Mouse (Mus musculus): Measurements from ENCODE around the gene Tubgcp6. TPM values are rescaled to one million over a fixed set of nuclear protein-coding genes. Genes with fewer than 3 reads are reported as not detected.

Gene Tubgcp6
- total RNA-seq (2022), result 10 to 100 TPM; 26.1 to 38.9 (median 32.8) TPM

DNA sequence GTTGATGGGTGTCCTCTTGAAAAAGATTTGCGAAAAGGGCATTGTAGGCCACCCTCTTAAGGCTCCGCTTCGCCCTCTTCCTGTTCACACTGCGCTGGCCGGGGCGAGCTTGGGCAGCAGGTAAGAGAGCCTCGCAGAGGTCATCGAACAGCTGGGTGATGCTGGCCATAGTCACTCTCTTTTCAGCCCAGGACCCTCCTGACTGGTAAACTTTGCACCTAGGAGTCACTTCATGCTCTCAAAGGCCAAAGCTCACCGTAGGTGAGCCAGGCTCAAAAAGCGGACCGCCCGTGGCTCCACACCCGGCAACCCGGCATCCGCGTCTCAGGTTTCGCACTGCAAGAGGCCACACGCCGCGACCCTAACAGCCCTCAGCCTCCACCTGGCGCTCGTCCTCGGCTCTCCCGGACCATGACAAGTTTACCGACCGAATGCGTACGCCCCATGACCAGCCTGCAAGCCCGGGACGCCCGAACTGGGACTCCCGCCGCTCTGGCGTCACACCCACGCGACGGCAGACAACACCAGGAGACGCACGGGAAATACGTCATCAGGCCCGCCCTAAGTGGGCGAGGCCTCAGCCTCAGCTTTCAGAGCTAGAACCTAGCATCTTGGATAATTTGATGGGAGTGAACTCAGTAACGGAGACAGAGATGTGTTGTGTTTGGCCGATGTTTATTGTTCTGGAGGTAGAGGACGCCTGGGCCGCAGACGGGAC lies at the start of gene Tubgcp6:
TSS of gene Tubgcp6 (minus strand) at position 464 of the 718 bp plus-strand sequence.
- DNase-seq (ENCODE audit: low spot score in 2 of 2), result peak; percentile 94 to 95

DNA sequence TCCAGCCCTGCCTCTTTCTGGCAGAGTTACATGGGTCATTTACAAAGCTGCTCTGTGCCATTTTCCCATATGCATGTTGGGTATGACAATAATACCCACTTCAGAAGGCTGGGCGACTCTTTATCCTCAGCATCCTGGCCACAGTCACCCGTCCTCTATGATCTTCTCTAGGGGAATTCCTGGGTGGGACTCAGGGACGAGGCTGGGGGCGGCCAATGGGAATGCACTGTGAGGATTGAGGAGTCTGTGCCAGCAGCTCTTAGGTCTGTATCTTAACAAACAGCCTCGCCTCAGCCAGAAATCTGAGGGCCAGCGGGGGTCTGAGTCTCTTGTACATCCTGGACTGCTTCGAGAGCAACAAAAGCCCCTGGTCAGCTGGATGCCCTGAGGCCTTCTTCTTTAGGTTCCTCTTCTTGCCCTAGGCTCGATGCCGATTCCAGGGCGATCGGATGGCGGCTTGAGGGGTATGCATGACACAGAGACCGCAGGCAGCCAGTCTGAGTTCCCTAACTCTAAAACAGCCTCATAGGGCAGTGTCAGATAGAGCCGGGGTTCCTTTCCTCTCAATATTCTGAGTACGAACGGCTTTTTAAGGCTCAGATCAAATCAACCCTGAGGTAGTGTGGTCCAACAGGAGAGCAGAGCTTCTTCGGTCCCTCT lies 49.5 kb upstream of the Tubgcp6 start:
- no peak for DNase-seq (ENCODE audit: low spot score in 2 of 2)

DNA sequence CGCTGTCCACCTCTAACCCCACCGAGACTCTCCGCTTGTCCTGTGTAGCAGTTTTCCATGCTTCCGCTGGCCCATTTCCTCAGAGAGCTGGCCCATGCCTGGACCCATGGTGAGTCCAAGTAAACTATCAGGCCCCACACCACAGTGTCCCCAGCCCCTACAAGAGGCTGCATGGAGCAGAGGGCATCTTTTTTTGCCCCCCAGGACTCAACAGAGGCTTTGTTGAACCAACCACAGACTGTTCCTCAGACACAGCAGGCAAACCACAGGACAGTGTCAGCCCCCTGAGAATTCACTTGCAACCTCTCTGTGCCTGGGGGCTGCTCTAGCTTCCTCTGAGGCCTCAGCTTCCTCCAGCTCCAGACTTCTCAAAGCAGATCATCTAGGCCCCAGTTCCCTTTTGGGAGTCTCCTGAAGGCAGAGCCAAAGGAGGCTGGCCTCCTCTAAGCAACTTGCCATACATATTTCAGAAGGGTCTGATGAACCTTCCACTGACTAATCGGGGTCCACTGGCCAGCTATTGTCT lies 48.7 kb upstream of the Tubgcp6 start:
- no peak for DNase-seq (ENCODE audit: low spot score in 2 of 2)

DNA sequence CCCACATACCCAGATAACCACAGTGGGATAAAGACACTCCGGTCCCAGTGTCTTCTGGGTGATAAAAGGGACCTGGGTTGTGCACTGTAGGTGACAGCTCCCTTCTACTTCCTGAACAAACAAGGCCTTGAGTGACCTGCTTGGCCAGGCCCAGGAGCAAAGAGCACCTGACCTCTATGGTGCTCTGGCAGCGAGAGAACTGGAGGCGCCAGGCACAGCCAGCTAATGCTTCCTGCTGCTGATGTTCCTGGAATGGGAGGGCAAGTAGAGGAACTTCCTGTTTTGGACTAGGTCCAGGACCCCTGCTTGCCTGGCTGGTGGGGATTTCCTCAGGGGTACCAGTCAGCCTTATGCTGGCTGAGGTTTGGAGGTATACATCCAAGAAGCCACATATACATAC lies 47.2 kb upstream of the Tubgcp6 start:
- no peak for DNase-seq (ENCODE audit: low spot score in 2 of 2)

DNA sequence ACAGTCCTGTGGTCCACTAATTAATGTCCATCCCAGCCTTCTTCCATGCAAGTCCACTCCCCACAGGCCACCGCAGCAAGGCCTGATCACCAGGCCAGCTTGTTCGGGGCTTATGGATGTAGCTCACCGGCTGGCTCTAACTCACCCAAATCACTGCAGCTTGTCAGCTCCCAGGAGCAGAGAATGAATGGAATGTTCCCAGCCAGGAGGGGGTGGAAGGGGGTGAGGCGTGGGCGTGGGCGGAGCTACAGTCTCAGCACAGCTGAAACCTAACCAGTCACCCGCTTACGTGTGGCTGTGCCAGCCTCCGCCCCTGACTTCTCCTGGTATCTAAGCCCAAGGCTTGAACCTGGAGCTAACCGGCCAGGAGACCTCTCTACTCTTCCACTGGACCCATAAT lies 46.5 kb upstream of the Tubgcp6 start:
- DNase-seq (ENCODE audit: low spot score in 2 of 2), result peak; percentile 83 to 84

DNA sequence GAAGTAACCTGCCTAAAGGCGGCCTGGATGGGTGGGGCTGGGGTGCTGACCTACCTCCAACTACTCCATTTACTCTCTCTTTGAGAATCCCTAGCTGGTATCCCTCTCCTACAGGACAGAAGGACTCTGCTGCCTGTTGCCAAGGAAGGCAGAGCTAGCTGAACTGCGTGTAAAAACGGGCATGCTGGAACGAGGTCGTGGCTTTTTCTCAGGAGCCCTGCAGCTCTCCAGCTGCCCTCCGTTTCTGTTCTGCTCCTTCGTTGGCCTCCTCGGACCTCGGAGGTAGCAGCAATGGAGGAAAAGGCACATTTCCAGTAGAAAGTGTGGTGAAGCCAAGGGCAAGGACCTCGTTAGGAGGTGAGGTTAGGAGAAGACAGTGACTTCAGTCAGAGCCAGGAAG lies 46.0 kb upstream of the Tubgcp6 start:
- no peak for DNase-seq (ENCODE audit: low spot score in 2 of 2)

DNA sequence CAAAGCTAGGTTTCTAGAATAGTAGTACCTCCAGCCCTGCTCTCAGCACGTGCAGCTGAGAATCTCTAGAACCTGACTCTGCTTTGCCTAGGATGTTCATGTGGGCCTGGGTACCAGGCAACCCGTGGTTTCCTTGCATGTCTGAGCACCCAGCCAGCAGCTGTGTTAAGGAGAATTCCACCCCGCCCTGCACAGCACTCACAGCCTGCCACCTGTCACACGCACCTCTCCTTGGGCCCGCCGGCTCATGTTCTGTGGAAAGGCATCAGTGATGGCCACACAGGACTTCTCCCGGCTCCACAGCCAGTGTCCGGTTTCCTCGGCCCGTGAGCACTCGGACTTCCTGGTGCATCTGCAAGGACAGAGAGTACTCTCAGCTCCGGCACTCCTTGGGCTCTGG lies 42.6 kb upstream of the Tubgcp6 start:
- no peak for DNase-seq (ENCODE audit: low spot score in 2 of 2)

DNA sequence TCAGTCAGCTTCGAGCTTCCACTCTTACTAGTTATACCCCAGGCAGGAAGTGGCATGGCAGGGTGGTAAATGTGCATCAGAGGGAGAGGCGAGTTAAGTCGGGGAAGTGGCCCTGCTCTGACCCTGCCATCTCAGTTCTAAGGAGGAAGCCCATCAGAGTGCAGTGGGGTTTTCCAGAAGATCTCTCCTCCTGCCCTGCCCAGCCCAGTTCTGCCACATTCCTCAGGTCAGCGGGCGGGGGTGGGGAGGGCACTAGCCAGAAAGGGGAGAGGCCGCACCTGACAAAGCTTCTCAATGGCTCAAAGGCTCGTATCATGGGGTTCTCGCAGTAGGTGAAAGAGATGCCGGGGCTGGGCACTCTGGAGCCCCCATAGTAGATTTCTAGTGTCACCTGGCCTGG lies 38.5 kb upstream of the Tubgcp6 start:
- no peak for DNase-seq (ENCODE audit: low spot score in 2 of 2)

DNA sequence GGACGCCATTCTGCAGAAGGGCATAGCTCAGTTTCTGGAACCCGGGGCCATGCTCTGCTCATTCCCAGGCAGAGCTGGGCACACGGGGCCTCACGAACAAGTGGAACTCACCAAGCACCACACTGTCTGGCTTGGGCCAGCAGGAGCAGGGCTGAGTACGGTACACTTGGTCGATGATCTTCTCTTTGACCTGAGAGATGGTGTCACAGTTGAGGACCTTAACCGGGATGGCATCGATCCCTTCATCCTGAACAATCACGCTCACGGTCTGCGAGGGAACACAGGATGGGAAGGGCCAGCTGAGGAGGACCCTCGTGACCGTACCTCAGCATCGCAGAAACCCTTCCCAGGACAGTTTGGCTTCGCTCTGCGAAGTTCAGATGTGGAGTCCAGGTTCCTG lies 35.6 kb upstream of the Tubgcp6 start:
- DNase-seq (ENCODE audit: low spot score in 2 of 2), result no peak

DNA sequence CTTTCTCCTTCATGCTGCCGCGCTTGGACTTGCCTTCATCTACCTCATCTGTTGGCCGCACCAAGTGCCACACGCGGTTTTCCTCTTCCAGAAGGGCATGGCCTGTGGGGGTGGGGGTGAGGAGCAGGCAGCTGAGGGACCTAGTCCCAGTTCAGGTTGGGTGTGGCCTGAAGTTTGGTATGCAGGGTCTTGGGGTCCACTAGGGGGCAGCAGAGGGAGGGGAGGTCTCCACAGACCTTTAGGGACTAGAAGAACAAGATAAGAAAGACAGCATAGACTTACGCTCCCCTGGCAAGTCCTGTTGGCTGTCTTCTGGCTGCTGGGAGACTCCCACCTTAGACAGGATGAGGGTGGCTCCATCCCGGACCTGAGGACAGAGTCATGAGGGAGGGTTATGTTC lies 35.0 kb upstream of the Tubgcp6 start:
- DNase-seq (ENCODE audit: low spot score in 2 of 2), result peak in 1 of 2 experiments; percentile 56

DNA sequence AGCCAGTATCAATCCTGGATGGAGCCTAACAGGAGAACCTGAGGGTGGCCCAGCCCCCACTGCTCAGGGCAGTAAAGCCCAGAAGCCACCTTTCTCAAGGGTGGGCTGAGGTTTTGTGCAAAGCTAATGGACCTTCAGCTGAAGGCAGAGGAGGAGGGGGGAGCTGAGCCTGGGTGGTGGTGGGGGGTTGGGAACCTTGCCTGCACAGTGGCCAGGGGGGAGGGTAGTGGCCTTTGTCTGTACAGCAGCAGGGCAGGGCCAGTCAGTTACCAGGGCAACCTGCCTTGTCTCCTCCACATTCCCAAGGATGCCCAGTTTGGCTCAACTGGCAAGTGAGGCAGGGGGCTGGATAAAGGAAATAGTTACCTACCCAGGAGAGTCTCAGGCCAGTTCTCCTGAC lies 29.4 kb upstream of the Tubgcp6 start:
- no peak for DNase-seq (ENCODE audit: low spot score in 2 of 2)

DNA sequence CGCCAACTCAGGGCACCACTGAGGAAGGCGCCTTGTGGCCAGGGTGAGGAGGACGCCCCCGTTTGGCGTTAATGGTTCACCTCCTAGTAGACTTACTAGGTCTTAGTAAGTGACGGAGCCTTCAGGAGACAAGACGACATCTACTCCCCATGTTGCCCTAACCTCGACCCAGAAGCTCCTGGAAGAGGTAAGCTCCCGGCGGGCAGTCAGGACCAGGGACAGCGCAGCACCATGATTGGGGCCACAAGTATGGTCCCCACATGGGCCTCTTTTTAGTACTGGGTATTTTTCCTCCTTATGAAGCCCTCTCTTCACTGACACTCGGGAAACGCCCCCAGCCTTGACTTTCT lies 27.1 kb upstream of the Tubgcp6 start:
- DNase-seq (ENCODE audit: low spot score in 2 of 2), result no peak

DNA sequence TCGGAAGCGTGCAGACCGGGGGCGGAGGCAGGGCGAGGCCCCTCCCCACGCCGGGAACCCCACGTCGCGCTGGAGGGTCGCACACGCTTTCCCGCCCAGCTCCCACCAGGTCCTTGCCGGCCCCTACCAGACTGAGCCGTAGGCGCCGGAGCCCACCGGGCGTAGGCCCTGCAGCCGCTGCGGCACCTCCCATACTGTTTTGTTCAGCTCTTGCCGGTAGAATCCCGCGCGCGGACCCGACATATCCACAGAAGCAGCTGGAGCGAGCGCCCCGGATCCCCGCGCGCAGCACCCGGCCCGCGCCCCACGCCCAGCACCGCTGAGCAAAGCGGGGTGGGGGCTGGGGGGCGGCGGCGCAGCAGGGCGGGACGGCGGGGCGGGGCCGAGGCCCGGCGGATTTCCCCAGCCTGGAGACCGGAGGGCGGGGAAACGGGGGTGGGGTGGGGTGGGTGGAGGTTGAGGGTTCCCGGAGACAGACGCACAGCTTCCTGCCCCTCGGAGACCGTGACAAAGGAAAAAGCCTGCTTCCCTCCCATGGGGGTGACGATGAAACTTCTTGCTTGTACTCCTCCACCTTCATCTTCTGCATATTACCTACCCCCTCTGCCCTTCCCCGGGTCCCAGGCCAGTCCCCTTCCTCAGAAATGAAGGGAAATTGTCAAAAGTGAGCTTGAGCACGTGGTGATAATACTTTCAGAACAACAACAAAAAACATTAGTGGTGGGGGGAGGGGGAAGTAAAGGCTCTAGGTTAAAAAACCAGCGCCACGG lies 26.5 kb upstream of the Tubgcp6 start, which contains the start of gene Mapk11:
TSS of gene Mapk11 (minus strand) at position 358 of the 770 bp plus-strand sequence.
- DNase-seq (ENCODE audit: low spot score in 2 of 2), result no peak

DNA sequence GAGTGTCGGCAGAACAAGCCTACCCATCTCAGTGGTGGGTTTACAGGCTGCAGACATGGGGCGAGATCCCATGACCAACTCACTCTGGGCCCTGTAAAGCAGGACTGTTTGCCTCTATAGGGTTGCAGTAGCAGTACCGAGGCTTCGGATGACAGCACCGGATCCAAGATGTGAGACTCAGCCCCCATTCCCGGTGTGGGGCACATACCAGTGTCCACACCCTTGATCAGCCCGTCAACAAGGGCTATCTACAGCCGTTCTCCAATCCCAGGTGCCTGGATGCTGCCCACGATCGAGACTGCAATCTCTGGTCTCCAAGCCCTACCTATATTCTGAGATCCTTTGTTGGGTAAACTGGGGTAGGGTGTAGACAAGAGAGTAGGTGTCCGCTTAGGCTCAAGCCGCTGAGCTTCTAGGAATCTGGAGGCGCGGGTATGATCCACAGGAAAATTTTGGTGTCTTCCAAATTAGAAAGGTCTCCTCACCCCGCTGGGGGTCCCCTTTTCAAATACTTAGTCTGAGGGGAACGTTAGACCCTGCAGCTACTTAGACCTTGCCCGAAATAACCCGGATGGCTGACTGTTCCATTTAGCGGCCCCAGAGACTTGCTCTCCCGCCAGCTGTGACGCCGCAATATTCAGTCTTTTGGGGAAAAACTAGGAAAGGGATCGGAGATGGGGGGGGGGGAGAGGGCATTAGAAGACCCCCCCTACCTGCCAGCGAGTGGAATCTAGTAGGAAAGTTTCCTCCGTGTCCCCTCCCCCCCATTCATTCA lies 25.8 kb upstream of the Tubgcp6 start:
- no peak for DNase-seq (ENCODE audit: low spot score in 2 of 2)

DNA sequence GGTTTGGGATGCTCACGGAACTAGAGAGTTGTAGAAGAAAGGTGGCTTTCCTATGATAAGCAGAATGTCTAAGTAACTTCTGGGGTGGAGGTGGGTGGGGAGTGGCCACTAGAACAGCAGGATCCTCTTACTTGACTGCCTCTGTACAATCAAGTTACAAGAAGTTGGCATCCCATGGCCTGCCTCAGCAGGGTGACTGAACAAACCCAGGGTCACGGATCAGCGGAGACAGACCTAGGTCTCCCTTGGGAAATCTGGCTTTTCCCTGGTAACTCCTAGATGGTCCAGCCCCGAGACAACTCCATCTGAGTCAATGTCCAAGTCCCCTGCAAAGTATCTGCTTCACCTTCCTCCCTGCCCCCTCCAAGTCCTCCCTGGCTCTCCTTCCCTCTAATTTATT lies 25.0 kb upstream of the Tubgcp6 start:
- DNase-seq (ENCODE audit: low spot score in 2 of 2), result no peak

DNA sequence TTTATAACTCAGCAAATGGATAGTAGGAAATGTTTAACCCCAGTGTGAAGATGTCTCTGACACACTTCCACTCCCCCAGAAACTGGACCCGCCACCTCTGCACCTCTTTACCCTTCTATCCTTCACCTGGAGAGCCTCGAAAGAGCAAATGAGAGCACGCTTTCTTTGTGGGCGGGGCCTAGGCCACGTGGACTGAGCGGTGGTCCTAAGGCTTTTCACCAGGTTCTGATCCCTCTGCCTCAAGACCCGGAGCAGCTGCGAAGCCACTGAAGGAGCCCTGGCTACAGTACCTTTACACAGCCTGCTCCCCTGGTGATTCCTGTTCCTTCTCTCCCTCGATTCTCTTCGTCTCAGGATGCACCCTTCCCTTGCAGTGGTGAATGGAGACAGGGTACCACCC lies 24.5 kb upstream of the Tubgcp6 start:
- DNase-seq (ENCODE audit: low spot score in 2 of 2), result no peak

DNA sequence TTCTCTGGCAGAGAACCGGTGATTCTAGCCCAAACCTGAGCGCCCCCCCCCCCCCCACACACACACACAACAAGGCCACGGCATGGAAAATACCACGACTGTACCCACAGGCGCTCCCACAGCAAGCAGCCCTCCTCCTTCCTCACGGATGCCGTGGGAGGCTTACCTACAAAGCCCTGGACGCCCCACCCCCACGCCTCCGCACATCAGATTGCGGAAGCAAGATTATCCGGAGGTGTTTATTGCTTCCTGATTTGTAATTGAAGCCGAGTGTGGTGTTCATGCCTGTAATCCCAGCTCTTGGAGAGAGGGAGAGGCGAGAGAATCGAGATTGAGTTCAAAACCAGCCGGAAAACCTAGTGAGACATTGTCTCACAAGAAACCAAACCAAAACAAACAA lies 24.1 kb upstream of the Tubgcp6 start:
- no peak for DNase-seq (ENCODE audit: low spot score in 2 of 2)

DNA sequence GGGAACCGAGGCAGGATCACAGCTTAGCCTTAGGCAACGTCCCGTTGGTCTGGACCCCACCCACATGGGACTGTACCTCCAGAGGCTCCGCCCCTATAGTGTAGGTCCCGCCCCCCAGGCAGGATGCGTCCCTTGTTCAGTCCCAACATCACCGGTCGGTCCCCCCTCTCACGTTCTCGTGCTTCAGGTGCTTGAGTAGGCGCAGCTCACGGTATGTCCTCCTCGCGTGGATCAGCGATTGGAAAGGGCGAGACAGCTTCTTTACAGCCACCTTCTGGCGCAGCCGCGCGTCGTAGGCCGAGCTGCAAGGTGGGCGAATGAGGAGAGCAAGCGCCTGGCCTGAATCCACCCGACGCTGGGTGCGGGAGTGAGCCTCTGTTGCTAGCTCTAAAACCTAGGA lies 23.6 kb upstream of the Tubgcp6 start:
- peak; percentile 37 to 51 for DNase-seq (ENCODE audit: low spot score in 2 of 2)

DNA sequence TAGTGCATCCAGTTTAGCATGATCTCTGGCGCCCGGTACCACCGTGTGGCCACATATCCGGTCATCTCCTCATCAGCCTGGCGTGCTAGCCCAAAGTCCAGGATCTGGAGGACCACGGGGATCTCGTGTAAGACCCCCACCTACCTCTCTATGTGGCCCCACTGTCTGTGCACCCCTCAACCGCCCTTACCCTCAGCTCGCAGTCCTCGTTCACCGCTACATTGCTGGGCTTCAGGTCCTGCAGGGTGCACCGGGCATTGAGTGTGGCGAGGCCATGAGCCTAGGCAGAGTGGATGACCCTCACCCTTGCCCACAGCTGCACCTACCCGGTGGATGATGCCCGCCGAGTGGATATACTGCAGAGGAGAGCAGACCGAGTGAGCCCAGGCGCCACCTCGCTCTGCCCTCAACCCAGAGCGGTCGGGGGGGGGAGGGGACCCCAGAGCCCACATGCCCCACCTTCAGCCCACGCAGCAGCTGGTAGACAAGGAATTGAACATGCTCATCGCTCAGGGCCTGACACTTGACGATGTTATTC lies 23.0 kb upstream of the Tubgcp6 start:
- no peak for DNase-seq (ENCODE audit: low spot score in 2 of 2)

DNA sequence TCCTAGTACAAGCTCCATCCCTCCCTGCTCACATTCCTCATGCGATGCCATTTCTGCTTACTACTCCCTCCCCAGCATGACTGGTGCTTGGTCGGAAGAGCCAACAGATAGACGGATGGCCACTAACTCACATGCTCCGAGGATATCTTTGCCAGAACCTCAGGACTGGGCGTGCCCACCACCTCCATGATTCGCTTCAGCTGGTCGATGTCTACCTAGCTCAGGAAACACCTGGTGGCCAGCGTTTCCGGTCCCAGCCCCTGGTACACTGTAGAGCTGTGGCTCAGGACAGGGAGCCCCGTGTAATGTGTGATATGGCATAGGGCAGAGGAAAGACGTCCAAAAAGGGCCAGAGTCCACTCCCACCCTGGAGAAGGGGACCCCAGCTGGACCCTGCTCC lies 22.1 kb upstream of the Tubgcp6 start:
- DNase-seq (ENCODE audit: low spot score in 2 of 2), result no peak

DNA sequence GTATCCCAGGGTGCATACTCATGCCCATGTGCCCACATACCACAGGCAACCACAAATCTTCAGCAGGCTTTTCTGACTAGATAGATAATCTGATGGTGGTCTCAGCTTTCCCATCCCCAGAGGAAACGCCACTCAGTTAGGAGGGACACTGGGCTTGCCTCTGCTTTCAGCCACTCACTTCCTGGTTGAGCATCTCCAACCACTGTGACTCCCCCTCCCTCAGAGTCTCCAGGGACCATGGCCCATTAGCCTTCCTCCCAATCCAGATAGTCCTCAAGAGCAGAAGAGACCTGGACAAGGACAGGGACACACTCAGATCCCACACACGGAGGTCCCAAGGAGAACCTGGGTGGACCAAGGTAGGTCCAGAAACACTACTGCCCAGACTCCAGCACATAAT lies 20.2 kb upstream of the Tubgcp6 start:
- DNase-seq (ENCODE audit: low spot score in 2 of 2), result no peak

Measured in layer of hippocampus, adult 8-10 months (tissue).